Mouse (Mus musculus): ENCODE measurements around the gene Six6. TPM values are rescaled to one million over a fixed set of nuclear protein-coding genes. Genes with fewer than 3 reads are reported as not detected.

Six6 gene
- total RNA-seq (2014; fragmentation: Nextera tagmentation), result not detected in 2 replicates
- total RNA-seq (2017), result 0.06 and 0.16 TPM in 2 replicates
- polyA plus RNA-seq (2012), result not detected in 2 replicates

GRCm38 (mm10) chr12:72939616-72940015, at the start of gene Six6:
Six6 (plus strand) TSS chr12:72939892.
- Histone ChIP-seq H3K9me3 (replicated peaks) (no peaks in the 10 kb centered on the region), H3K36me3 (replicated peaks) (no peaks in the 10 kb centered on the region), H3K4me1 (ENCODE audit: insufficient read depth, low read depth, low read length) (no peaks in the 10 kb centered on the region), H3K27me3 (ENCODE audit: insufficient read depth, low read length) (peaks cover 16% of the 10 kb centered on the region), H3K4me3 (ENCODE audit: low read depth, low read length) (no peak within 1 kb of the TSS)
- TF ChIP-seq POLR2AphosphoS5 (IDR thresholded peaks at IDR 0.05; ENCODE audit: insufficient replicate concordance, low read depth, low read length), result no peak
- no peak for TF ChIP-seq GATA1 (IDR thresholded peaks at IDR 0.05; ENCODE audit: borderline replicate concordance, low read length)
- no peak for TF ChIP-seq GATA2 (IDR thresholded peaks at IDR 0.05; ENCODE audit: borderline replicate concordance, low read depth, low read length)
- TF ChIP-seq CTCF (IDR thresholded peaks at IDR 0.05; ENCODE audit: low read depth, low read length), result no peak
- TF ChIP-seq TAL1 (conservative IDR thresholded peaks at IDR 0.05; ENCODE audit: low read depth, low read length), result no peak
- ATAC-seq (ENCODE audit: extremely low read depth, insufficient number of reproducible peaks, low FRiP score, poor library complexity, severe bottlenecking) (no peak), DNase-seq (ENCODE audit: low spot score) (no peak)

GRCm38 (mm10) chr12:72917159-72917993, 22.3 kb upstream of the Six6 start:
- Histone ChIP-seq H3K27me3 (ENCODE audit: insufficient read depth, low read length) (peaks cover 2% of the 10 kb centered on the region; the same call in 1 of the 2 replicates), H3K4me1 (ENCODE audit: insufficient read depth, low read depth, low read length) (no peaks in the 10 kb centered on the region), H3K9me3 (replicated peaks) (no peaks in the 10 kb centered on the region), H3K4me3 (ENCODE audit: low read depth, low read length) (no peak overlapping the region), H3K36me3 (replicated peaks) (no peaks in the 10 kb centered on the region)
- no peak for DNase-seq (ENCODE audit: low spot score)
- ATAC-seq (ENCODE audit: extremely low read depth, insufficient number of reproducible peaks, low FRiP score, poor library complexity, severe bottlenecking), result no peak
- TF ChIP-seq CTCF (IDR thresholded peaks at IDR 0.05; ENCODE audit: low read depth, low read length) (no peak), TAL1 (conservative IDR thresholded peaks at IDR 0.05; ENCODE audit: low read depth, low read length) (no peak), GATA1 (IDR thresholded peaks at IDR 0.05; ENCODE audit: borderline replicate concordance, low read length) (no peak), GATA2 (IDR thresholded peaks at IDR 0.05; ENCODE audit: borderline replicate concordance, low read depth, low read length) (no peak), POLR2AphosphoS5 (IDR thresholded peaks at IDR 0.05; ENCODE audit: insufficient replicate concordance, low read depth, low read length) (no peak)

GRCm38 (mm10) chr12:72936751-72937150, 2.9 kb upstream of the Six6 start:
- H3K36me3 ChIP-seq (replicated peaks), result no peaks in the 10 kb centered on the region
- H3K4me3 ChIP-seq (ENCODE audit: low read depth, low read length), result no peak overlapping the region
- no peaks in the 10 kb centered on the region for H3K4me1 ChIP-seq (ENCODE audit: insufficient read depth, low read depth, low read length)
- no peak for DNase-seq (ENCODE audit: low spot score)
- H3K9me3 ChIP-seq (replicated peaks), result no peaks in the 10 kb centered on the region
- ATAC-seq (ENCODE audit: extremely low read depth, insufficient number of reproducible peaks, low FRiP score, poor library complexity, severe bottlenecking), result no peak
- TF ChIP-seq GATA1 (IDR thresholded peaks at IDR 0.05; ENCODE audit: borderline replicate concordance, low read length) (no peak), TAL1 (conservative IDR thresholded peaks at IDR 0.05; ENCODE audit: low read depth, low read length) (no peak), GATA2 (IDR thresholded peaks at IDR 0.05; ENCODE audit: borderline replicate concordance, low read depth, low read length) (no peak), POLR2AphosphoS5 (IDR thresholded peaks at IDR 0.05; ENCODE audit: insufficient replicate concordance, low read depth, low read length) (no peak), CTCF (IDR thresholded peaks at IDR 0.05; ENCODE audit: low read depth, low read length) (no peak)
- H3K27me3 ChIP-seq (ENCODE audit: insufficient read depth, low read length), result peaks cover 15% of the 10 kb centered on the region; the same call in 1 of the 2 replicates

- no peak for TF ChIP-seq POLR2AphosphoS5 (IDR thresholded peaks at IDR 0.05; ENCODE audit: insufficient replicate concordance, low read depth, low read length)
- TF ChIP-seq CTCF (IDR thresholded peaks at IDR 0.05; ENCODE audit: low read depth, low read length), result no peak
- TF ChIP-seq GATA1 (IDR thresholded peaks at IDR 0.05; ENCODE audit: borderline replicate concordance, low read length), result no peak
- no peak for TF ChIP-seq GATA2 (IDR thresholded peaks at IDR 0.05; ENCODE audit: borderline replicate concordance, low read depth, low read length)
- no peak for TF ChIP-seq TAL1 (conservative IDR thresholded peaks at IDR 0.05; ENCODE audit: low read depth, low read length)
- Histone ChIP-seq H3K9me3 (replicated peaks) (no peaks in the 10 kb centered on the region), H3K36me3 (replicated peaks) (no peaks in the 10 kb centered on the region), H3K4me1 (ENCODE audit: insufficient read depth, low read depth, low read length) (no peaks in the 10 kb centered on the region), H3K4me3 (ENCODE audit: low read depth, low read length) (no peak overlapping the region), H3K27me3 (ENCODE audit: insufficient read depth, low read length) (peaks cover 16% of the 10 kb centered on the region; the same call in 1 of the 2 replicates)
- no peak for ATAC-seq (ENCODE audit: extremely low read depth, insufficient number of reproducible peaks, low FRiP score, poor library complexity, severe bottlenecking)
- DNase-seq (ENCODE audit: low spot score), result no peak
Observed at GRCm38 (mm10) chr12:72937537-72938120, 2.1 kb upstream of the Six6 start.

- H3K9me3 ChIP-seq (replicated peaks), result no peaks in the 10 kb centered on the region
- ATAC-seq (ENCODE audit: extremely low read depth, insufficient number of reproducible peaks, low FRiP score, poor library complexity, severe bottlenecking), result no peak
Observed at GRCm38 (mm10) chr12:72938176-72938575, 1.5 kb upstream of the Six6 start.

More at GRCm38 (mm10) chr12:72938176-72938575, 1.5 kb upstream of the Six6 start:
- no peak for DNase-seq (ENCODE audit: low spot score)
- no peak overlapping the region for H3K4me3 ChIP-seq (ENCODE audit: low read depth, low read length)
- TF ChIP-seq POLR2AphosphoS5 (IDR thresholded peaks at IDR 0.05; ENCODE audit: insufficient replicate concordance, low read depth, low read length) (no peak), GATA1 (IDR thresholded peaks at IDR 0.05; ENCODE audit: borderline replicate concordance, low read length) (no peak), GATA2 (IDR thresholded peaks at IDR 0.05; ENCODE audit: borderline replicate concordance, low read depth, low read length) (no peak), TAL1 (conservative IDR thresholded peaks at IDR 0.05; ENCODE audit: low read depth, low read length) (no peak), CTCF (IDR thresholded peaks at IDR 0.05; ENCODE audit: low read depth, low read length) (no peak)
- peaks cover 16% of the 10 kb centered on the region; the same call in 1 of the 2 replicates for H3K27me3 ChIP-seq (ENCODE audit: insufficient read depth, low read length)
- H3K36me3 ChIP-seq (replicated peaks), result no peaks in the 10 kb centered on the region
- no peaks in the 10 kb centered on the region for H3K4me1 ChIP-seq (ENCODE audit: insufficient read depth, low read depth, low read length)

Measured in G1E (cell line).